Mouse (Mus musculus): ENCODE data around the gene Dgkb. TPM values are rescaled to one million over a fixed set of nuclear protein-coding genes. Genes with fewer than 3 reads are reported as not detected.

Gene Dgkb
- polyA plus RNA-seq, 1 experiment, result not detected

- TF ChIP-seq TCF3 (IDR thresholded peaks at IDR 0.05; ENCODE audit: insufficient read length, low read depth) (no peak), MAX (IDR thresholded peaks at IDR 0.05; ENCODE audit: low read depth) (no peak)
Measured at GRCm38 (mm10) chr12:38468191-38468590, 650.7 kb downstream of the Dgkb start.

DNA sequence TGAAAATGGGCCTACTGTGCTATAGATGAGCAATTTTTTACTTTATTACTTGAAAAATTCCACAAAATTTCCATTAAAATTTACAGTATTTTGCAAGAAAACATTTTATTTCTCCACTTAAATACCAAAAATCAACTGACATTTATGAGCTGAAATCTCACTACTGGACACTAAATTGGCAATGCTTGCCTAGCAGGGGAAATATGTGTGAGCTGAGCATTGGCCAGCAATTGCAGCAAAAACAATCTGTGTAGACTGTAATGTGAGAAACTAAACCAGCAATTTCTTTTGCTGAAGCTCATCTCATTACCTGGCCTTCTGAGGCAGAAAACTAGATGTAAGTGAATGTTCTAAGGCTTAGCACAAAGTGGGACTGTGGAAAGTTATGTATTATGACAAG, 651.1 kb downstream of the Dgkb start:
- no peaks in the 10 kb centered on the region for H3K79me2 ChIP-seq (ENCODE audit: control insufficient read depth, insufficient read depth)
- H3K36me3 ChIP-seq (ENCODE audit: control insufficient read depth, insufficient read depth), result no peaks in the 10 kb centered on the region
- H3K27me3 ChIP-seq (ENCODE audit: control insufficient read depth, insufficient read depth, insufficient read length), result no peaks in the 10 kb centered on the region
- TF ChIP-seq MYOD1 (IDR thresholded peaks at IDR 0.05; ENCODE audit: control insufficient read depth in 1 of 3, insufficient read length in 2 of 3, low read depth in 2 of 3) (no peak), MAX (IDR thresholded peaks at IDR 0.05; ENCODE audit: low read depth) (no peak), POLR2A (IDR thresholded peaks at IDR 0.05; ENCODE audit: insufficient read length, low read depth) (no peak), TCF12 (IDR thresholded peaks at IDR 0.05; ENCODE audit: insufficient read depth, poor library complexity, severe bottlenecking) (no peak), MYOG (IDR thresholded peaks at IDR 0.05; ENCODE audit: control insufficient read depth in 1 of 3, insufficient read depth in 1 of 3, insufficient read length in 2 of 3, low read depth in 2 of 3) (no peak), POLR2AphosphoS2 (IDR thresholded peaks at IDR 0.05; ENCODE audit: insufficient read length, low read depth) (no peak)
- no peak overlapping the region for H3K4me3 ChIP-seq
- no peak overlapping the region for H3ac ChIP-seq (ENCODE audit: control insufficient read depth, insufficient read length)
- no peak overlapping the region for H3K4me2 ChIP-seq (ENCODE audit: low read depth)

More at GRCm38 (mm10) chr12:38468191-38468590, 650.7 kb downstream of the Dgkb start:
- no peaks in the 10 kb centered on the region for H3K79me2 ChIP-seq (ENCODE audit: control insufficient read depth, insufficient read depth)
- H3K4me3 ChIP-seq, result no peak overlapping the region
- no peaks in the 10 kb centered on the region for H3K27me3 ChIP-seq (ENCODE audit: control insufficient read depth, insufficient read depth, insufficient read length)
- no peak overlapping the region for H3K4me2 ChIP-seq (ENCODE audit: low read depth)
- no peak overlapping the region for H3ac ChIP-seq (ENCODE audit: control insufficient read depth, insufficient read length)
- H3K36me3 ChIP-seq (ENCODE audit: control insufficient read depth, insufficient read depth), result no peaks in the 10 kb centered on the region

GRCm38 (mm10) chr12:38497229-38497628, 679.7 kb downstream of the Dgkb start:
- TF ChIP-seq REST (IDR thresholded peaks at IDR 0.05; ENCODE audit: insufficient read depth, insufficient read length) (no peak), TCF12 (IDR thresholded peaks at IDR 0.05; ENCODE audit: insufficient read depth, poor library complexity, severe bottlenecking) (no peak), USF1 (IDR thresholded peaks at IDR 0.05; ENCODE audit: low read depth) (no peak), CEBPB (IDR thresholded peaks at IDR 0.05; ENCODE audit: insufficient read depth, poor library complexity, severe bottlenecking) (no peak), POLR2A (IDR thresholded peaks at IDR 0.05; ENCODE audit: insufficient read length, low read depth) (no peak), E2F4 (IDR thresholded peaks at IDR 0.05; ENCODE audit: insufficient read depth) (no peak), TCF3 (IDR thresholded peaks at IDR 0.05; ENCODE audit: insufficient read length, low read depth) (no peak), MYOD1 (IDR thresholded peaks at IDR 0.05; ENCODE audit: control insufficient read depth in 1 of 3, insufficient read length in 2 of 3, low read depth in 2 of 3) (no peak), MYOG (IDR thresholded peaks at IDR 0.05; ENCODE audit: control insufficient read depth in 1 of 3, insufficient read depth in 1 of 3, insufficient read length in 2 of 3, low read depth in 2 of 3) (no peak), MAX (IDR thresholded peaks at IDR 0.05; ENCODE audit: low read depth) (no peak), SRF (IDR thresholded peaks at IDR 0.05; ENCODE audit: control insufficient read depth, insufficient read length, low read depth) (no peak), POLR2AphosphoS2 (IDR thresholded peaks at IDR 0.05; ENCODE audit: insufficient read length, low read depth) (no peak)
- H3K27me3 ChIP-seq (ENCODE audit: control insufficient read depth, insufficient read depth, insufficient read length), result no peaks in the 10 kb centered on the region
- H3ac ChIP-seq (ENCODE audit: control insufficient read depth, insufficient read length), result no peak overlapping the region
- no peaks in the 10 kb centered on the region for H3K79me2 ChIP-seq (ENCODE audit: control insufficient read depth, insufficient read depth)
- no peak overlapping the region for H3K4me3 ChIP-seq
- no peaks in the 10 kb centered on the region for H3K36me3 ChIP-seq (ENCODE audit: control insufficient read depth, insufficient read depth)
- H3K4me2 ChIP-seq (ENCODE audit: low read depth), result no peak overlapping the region

GRCm38 (mm10) chr12:38500931-38501330, 683.4 kb downstream of the Dgkb start:
- no peaks in the 10 kb centered on the region for H3K36me3 ChIP-seq (ENCODE audit: control insufficient read depth, insufficient read depth)
- TF ChIP-seq MYOD1 (IDR thresholded peaks at IDR 0.05; ENCODE audit: control insufficient read depth in 1 of 3, insufficient read length in 2 of 3, low read depth in 2 of 3) (no peak), CEBPB (IDR thresholded peaks at IDR 0.05; ENCODE audit: insufficient read depth, poor library complexity, severe bottlenecking) (no peak), MYOG (IDR thresholded peaks at IDR 0.05; ENCODE audit: control insufficient read depth in 1 of 3, insufficient read depth in 1 of 3, insufficient read length in 2 of 3, low read depth in 2 of 3) (no peak), TCF12 (IDR thresholded peaks at IDR 0.05; ENCODE audit: insufficient read depth, poor library complexity, severe bottlenecking) (no peak), MAX (IDR thresholded peaks at IDR 0.05; ENCODE audit: low read depth) (no peak), REST (IDR thresholded peaks at IDR 0.05; ENCODE audit: insufficient read depth, insufficient read length) (no peak), SRF (IDR thresholded peaks at IDR 0.05; ENCODE audit: control insufficient read depth, insufficient read length, low read depth) (no peak), POLR2AphosphoS2 (IDR thresholded peaks at IDR 0.05; ENCODE audit: insufficient read length, low read depth) (no peak), E2F4 (IDR thresholded peaks at IDR 0.05; ENCODE audit: insufficient read depth) (no peak), TCF3 (IDR thresholded peaks at IDR 0.05; ENCODE audit: insufficient read length, low read depth) (no peak), POLR2A (IDR thresholded peaks at IDR 0.05; ENCODE audit: insufficient read length, low read depth) (no peak), USF1 (IDR thresholded peaks at IDR 0.05; ENCODE audit: low read depth) (no peak)

GRCm38 (mm10) chr12:38508195-38508594, 690.7 kb downstream of the Dgkb start:
- TF ChIP-seq MYOD1 (IDR thresholded peaks at IDR 0.05; ENCODE audit: control insufficient read depth in 1 of 3, insufficient read length in 2 of 3, low read depth in 2 of 3), result no peak
- no peak for TF ChIP-seq SRF (IDR thresholded peaks at IDR 0.05; ENCODE audit: control insufficient read depth, insufficient read length, low read depth)
- no peak for TF ChIP-seq CEBPB (IDR thresholded peaks at IDR 0.05; ENCODE audit: insufficient read depth, poor library complexity, severe bottlenecking)
- no peak overlapping the region for H3K4me2 ChIP-seq (ENCODE audit: low read depth)
- H3ac ChIP-seq (ENCODE audit: control insufficient read depth, insufficient read length), result no peak overlapping the region

More at GRCm38 (mm10) chr12:38500931-38501330, 683.4 kb downstream of the Dgkb start:
- Histone ChIP-seq H3K27me3 (ENCODE audit: control insufficient read depth, insufficient read depth, insufficient read length) (no peaks in the 10 kb centered on the region), H3K4me3 (no peak overlapping the region), H3ac (ENCODE audit: control insufficient read depth, insufficient read length) (no peak overlapping the region), H3K79me2 (ENCODE audit: control insufficient read depth, insufficient read depth) (no peaks in the 10 kb centered on the region), H3K4me2 (ENCODE audit: low read depth) (no peak overlapping the region)

More at GRCm38 (mm10) chr12:38508195-38508594, 690.7 kb downstream of the Dgkb start:
- no peaks in the 10 kb centered on the region for H3K79me2 ChIP-seq (ENCODE audit: control insufficient read depth, insufficient read depth)
- H3K27me3 ChIP-seq (ENCODE audit: control insufficient read depth, insufficient read depth, insufficient read length), result no peaks in the 10 kb centered on the region
- H3K4me3 ChIP-seq, result no peak overlapping the region
- no peaks in the 10 kb centered on the region for H3K36me3 ChIP-seq (ENCODE audit: control insufficient read depth, insufficient read depth)
